Mouse (Mus musculus): Measurements from ENCODE around the gene Pigl. TPM values are rescaled to one million over a fixed set of nuclear protein-coding genes. Genes with fewer than 3 reads are reported as not detected.

Pigl gene
- total RNA-seq, 2 experiments from 2014 or later = 5.6 to 7.6 TPM

- intact Hi-C loops (cut with DNase I) = no loop called here
- no peak for DNase-seq (ENCODE audit: low spot score in 2 of 2)
Measured at GRCm38 (mm10) chr11:62510956-62511355, 52.7 kb downstream of the Pigl start.

- intact Hi-C loops (cut with DNase I) = no loop called here
- no peak for DNase-seq (ENCODE audit: low spot score in 2 of 2)
Measured at GRCm38 (mm10) chr11:62511444-62512202, 53.4 kb downstream of the Pigl start.

- intact Hi-C loops (cut with DNase I) = no loop called here
Measured at GRCm38 (mm10) chr11:62512529-62513080, 54.3 kb downstream of the Pigl start.

GRCm38 (mm10) chr11:62513311-62513710, 55.1 kb downstream of the Pigl start:
- no peak for DNase-seq (ENCODE audit: low spot score in 2 of 2)
- intact Hi-C loops (cut with DNase I) = no loop called here

More at GRCm38 (mm10) chr11:62512529-62513080, 54.3 kb downstream of the Pigl start:
- DNase-seq (ENCODE audit: low spot score in 2 of 2) = no peak

GRCm38 (mm10) chr11:62518991-62519390, 60.7 kb downstream of the Pigl start:
- DNase-seq (ENCODE audit: low spot score in 2 of 2) = no peak
- intact Hi-C loops (cut with DNase I) = no loop called here

GRCm38 (mm10) chr11:62522283-62522682, 64.0 kb downstream of the Pigl start:
- DNase-seq (ENCODE audit: low spot score in 2 of 2) = no peak
- intact Hi-C loops (cut with DNase I) = no loop called here

- intact Hi-C loops (cut with DNase I) = loop anchor here (5.0 kb wide), 1 partner anchor 80 kb away; the partner anchor contains the start of genes Ncor1 and Pigl
- no peak for DNase-seq (ENCODE audit: low spot score in 2 of 2)
Measured at GRCm38 (mm10) chr11:62537089-62537488, 78.8 kb downstream of the Pigl start.

GRCm38 (mm10) chr11:62537590-62537989, 79.3 kb downstream of the Pigl start:
- peak in 1 of 2 experiments; percentile 24 for DNase-seq (ENCODE audit: low spot score in 2 of 2)
- intact Hi-C loops (cut with DNase I) = loop anchor here (5.0 kb wide), 1 partner anchor 80 kb away; the partner anchor contains the start of genes Ncor1 and Pigl

GRCm38 (mm10) chr11:62538321-62539088, 80.2 kb downstream of the Pigl start:
- peak; percentile 43 to 53 for DNase-seq (ENCODE audit: low spot score in 2 of 2)
- intact Hi-C loops (cut with DNase I) = loop anchor here (1.0 to 5.0 kb wide), 2 partner anchors 12 to 81 kb away; partner anchors contain the start of genes Ncor1 and Pigl

GRCm38 (mm10) chr11:62539089-62539890, 81.0 kb downstream of the Pigl start, which contains the start of gene Cenpv:
TSS of gene Cenpv (minus strand) at chr11:62539261.
- peak; percentile 68 to 78 for DNase-seq (ENCODE audit: low spot score in 2 of 2)
- intact Hi-C loops (cut with DNase I) = loop anchor here (5.0 kb wide), 1 partner anchor 82 kb away; the partner anchor contains the start of genes Ncor1 and Pigl

- no peak for DNase-seq (ENCODE audit: low spot score in 2 of 2)
- intact Hi-C loops (cut with DNase I) = no loop called here
Measured at GRCm38 (mm10) chr11:62540167-62540566, 81.9 kb downstream of the Pigl start.

GRCm38 (mm10) chr11:62540969-62541368, 82.7 kb downstream of the Pigl start:
- no peak for DNase-seq (ENCODE audit: low spot score in 2 of 2)
- intact Hi-C loops (cut with DNase I) = no loop called here

GRCm38 (mm10) chr11:62541581-62541980, 83.3 kb downstream of the Pigl start:
- DNase-seq (ENCODE audit: low spot score in 2 of 2) = no peak
- intact Hi-C loops (cut with DNase I) = no loop called here

GRCm38 (mm10) chr11:62543991-62544390, 85.7 kb downstream of the Pigl start:
- DNase-seq (ENCODE audit: low spot score in 2 of 2) = no peak
- intact Hi-C loops (cut with DNase I) = no loop called here

GRCm38 (mm10) chr11:62549782-62550181, 91.5 kb downstream of the Pigl start:
- intact Hi-C loops (cut with DNase I) = loop anchor here (1.0 to 2.0 kb wide), 2 partner anchors 11 to 25 kb away; partner anchors contain the start of gene Trpv2
- peak; percentile 35 to 56 for DNase-seq (ENCODE audit: low spot score in 2 of 2)

- intact Hi-C loops (cut with DNase I) = loop anchor here (1.0 to 2.0 kb wide), 2 partner anchors 12 to 25 kb away; partner anchors contain the start of gene Trpv2
Measured at GRCm38 (mm10) chr11:62550227-62550685, 92.0 kb downstream of the Pigl start.

GRCm38 (mm10) chr11:62550727-62551225, 92.5 kb downstream of the Pigl start, which contains the start of gene Ubb:
TSS of gene Ubb (plus strand) at chr11:62551171.
- DNase-seq (ENCODE audit: low spot score in 2 of 2) = peak; percentile 100
- intact Hi-C loops (cut with DNase I) = loop anchor here (1.0 to 2.0 kb wide), 4 partner anchors 12 to 92 kb away; partner anchors contain the start of genes Ncor1, Pigl and Trpv2

More at GRCm38 (mm10) chr11:62550227-62550685, 92.0 kb downstream of the Pigl start:
- DNase-seq (ENCODE audit: low spot score in 2 of 2) = peak; percentile 51 to 58

All from left cerebral cortex, postnatal 25 days (tissue).